Mouse (Mus musculus): ENCODE results near the gene Lrrc4.

DNA sequence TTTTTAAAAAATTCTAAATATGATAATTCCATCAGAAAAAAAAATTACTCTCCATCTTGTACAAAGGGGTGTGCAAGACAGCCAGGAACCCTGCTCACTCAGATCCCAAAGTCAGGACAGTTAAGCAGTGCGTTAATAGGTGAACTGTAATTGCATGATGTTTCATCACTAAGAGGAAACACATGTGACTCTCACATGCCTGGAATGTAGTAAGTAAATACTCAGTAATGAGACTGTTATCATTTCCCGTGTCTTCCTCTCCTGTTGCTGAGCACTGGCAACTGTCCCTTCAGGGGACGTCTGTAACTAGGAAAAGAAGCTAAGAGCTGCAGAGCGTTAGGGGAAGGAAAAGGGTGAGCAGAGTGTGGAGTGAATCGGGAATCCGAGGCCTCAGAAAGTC lies 126.9 kb downstream of the Lrrc4 start:
- TF ChIP-seq CTCF (IDR thresholded peaks at IDR 0.05; ENCODE audit: low read depth, low read length) (no peak), POLR2A (IDR thresholded peaks at IDR 0.05; ENCODE audit: extremely low read depth, insufficient read depth, low read length) (no peak)

Data from liver, adult 2 months (tissue).